Mouse (Mus musculus) lung, embryonic 15.5 days (tissue): ENCODE data around the gene A830018L16Rik. TPM values are rescaled to one million over a fixed set of nuclear protein-coding genes. Genes with fewer than 3 reads are reported as not detected.
"Not testable (repeated sequence)": the region's sequence is repeated elsewhere in the genome, so short reads cannot be mapped to it uniquely, and the experiment has no call there.

Experiments used
- ATAC-seq: fragments of 200-750 bp; cut with Nextera tagmentation; 2 replicates; pipeline ENCODE4 v1.8.0; 2017; ENCODE audit warnings: moderate number of reproducible peaks, borderline replicate concordance; ENCODE audit not compliant: low FRiP score, low TSS enrichment; ENCODE audit errors: extremely low read depth
- H3K27ac ChIP-seq: fragments of 300-500 bp; sonication (generic); 2 replicates; pipeline ENCODE4 v1.5.1; 2015; ENCODE audit warnings: moderate library complexity, mild to moderate bottlenecking, inconsistent platforms
- H3K27me3 ChIP-seq: fragments of 300-500 bp; sonication (generic); 2 replicates; pipeline ENCODE4 v1.6.1; 2015; ENCODE audit warnings: inconsistent platforms
- H3K36me3 ChIP-seq: fragments of 300-500 bp; sonication (generic); 2 replicates; pipeline ENCODE4 v1.6.1; 2015; ENCODE audit warnings: inconsistent platforms
- H3K4me1 ChIP-seq: fragments of 300-500 bp; sonication (generic); 2 replicates; pipeline ENCODE4 v1.6.1; 2015; ENCODE audit warnings: inconsistent platforms
- H3K4me2 ChIP-seq: fragments of 300-500 bp; sonication (generic); 2 replicates; pipeline ENCODE4 v1.6.1; 2015; ENCODE audit warnings: inconsistent platforms, mild to moderate bottlenecking, moderate library complexity
- H3K4me3 ChIP-seq: fragments of 300-500 bp; sonication (generic); 2 replicates; pipeline ENCODE4 v1.5.1; 2015; ENCODE audit warnings: mild to moderate bottlenecking, inconsistent platforms
- H3K9ac ChIP-seq: fragments of 300-500 bp; sonication (generic); 2 replicates; pipeline ENCODE4 v1.6.1; 2015; ENCODE audit warnings: inconsistent platforms
- H3K9me3 ChIP-seq: fragments of 300-500 bp; sonication (generic); 2 replicates; pipeline ENCODE4 v1.6.1; 2016; ENCODE audit warnings: inconsistent platforms
- WGBS: fragments of 180-500 bp; shearing (Covaris S2); methylation state at CpG from one replicate; pipeline ENCODE4 v1.1.7; 2015; 5-methylcytosine and 5-hydroxymethylcytosine counted together
- polyA plus RNA-seq: library from polyadenylated mRNA; unstranded; fragments of >200 nt; fragmentation: Nextera tagmentation; extraction: Ambion mirVana; gene quantifications from 2 replicates; pipeline ENCODE4 v1.2.1, GENCODE M21; 2015

Gene A830018L16Rik
- polyA plus RNA-seq, 1 experiment from 2014 or later, result 0.77 TPM

DNA sequence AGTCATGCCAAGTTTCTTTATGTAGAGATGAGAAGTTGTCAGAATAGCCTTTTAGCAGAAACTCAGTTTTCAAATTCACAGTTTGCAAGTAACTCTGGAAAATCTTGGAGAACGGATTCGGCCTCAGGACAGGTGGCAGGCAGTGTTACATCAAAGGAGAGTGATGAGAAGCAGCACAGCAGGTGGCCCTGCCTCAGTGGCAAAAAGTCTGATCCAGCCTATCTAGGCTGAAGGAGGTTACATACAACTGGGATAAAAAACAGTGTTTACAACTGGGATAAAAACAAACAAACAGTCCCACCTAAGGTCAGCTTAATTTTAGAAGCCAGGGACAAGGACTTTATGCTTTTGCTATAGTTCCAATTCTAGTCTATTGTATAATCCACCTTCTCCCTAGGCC lies 79.0 kb downstream of the A830018L16Rik start:
- no peaks in the 10 kb centered on the region for H3K4me1 ChIP-seq
- no peaks in the 10 kb centered on the region for H3K9me3 ChIP-seq
- no peak overlapping the region for H3K9ac ChIP-seq
- H3K4me2 ChIP-seq, result no peak overlapping the region
- H3K36me3 ChIP-seq, result no peaks in the 10 kb centered on the region
- 72% methylated on average over 2 of the region's 2 CpGs for WGBS
- no peak for ATAC-seq
- no peak overlapping the region for H3K27ac ChIP-seq
- no peaks in the 10 kb centered on the region for H3K27me3 ChIP-seq
- no peak overlapping the region for H3K4me3 ChIP-seq

DNA sequence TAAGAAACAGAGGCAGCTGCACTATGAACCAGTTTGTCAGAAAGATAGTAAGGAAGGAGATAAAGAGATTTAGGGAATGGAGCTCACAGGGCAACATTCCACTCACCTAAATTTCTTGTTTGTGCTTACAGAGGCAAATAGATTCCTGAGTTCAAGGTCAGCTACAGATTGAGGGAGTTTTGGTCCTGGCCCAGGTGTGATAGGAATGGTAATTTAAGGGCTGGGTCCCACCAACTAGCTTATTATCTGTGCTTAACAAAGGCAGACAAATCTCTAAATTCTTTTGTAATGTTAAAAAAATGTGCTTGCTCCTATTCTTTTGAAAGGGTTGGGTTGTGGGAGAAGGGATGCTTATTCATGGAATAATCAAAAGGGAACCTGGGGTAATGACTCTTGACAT lies 87.7 kb downstream of the A830018L16Rik start:
- H3K36me3 ChIP-seq, result no peaks in the 10 kb centered on the region
- H3K4me3 ChIP-seq, result no peak overlapping the region
- H3K4me2 ChIP-seq, result no peak overlapping the region
- no peak overlapping the region for H3K27ac ChIP-seq
- ATAC-seq, result no peak
- H3K9me3 ChIP-seq, result no peaks in the 10 kb centered on the region
- H3K4me1 ChIP-seq, result no peaks in the 10 kb centered on the region
- H3K27me3 ChIP-seq, result no peaks in the 10 kb centered on the region
- H3K9ac ChIP-seq, result no peak overlapping the region

- H3K9me3 ChIP-seq, H3K4me3 ChIP-seq, H3K27ac ChIP-seq, ATAC-seq, H3K4me2 ChIP-seq, H3K4me1 ChIP-seq, H3K27me3 ChIP-seq, H3K9ac ChIP-seq, H3K36me3 ChIP-seq: not testable (repeated sequence)
- WGBS, result 72% methylated on average over 1 of the region's 1 CpGs
Measured at GRCm38 (mm10) chr1:11549810-11550209, 135.9 kb downstream of the A830018L16Rik start.

GRCm38 (mm10) chr1:11565309-11565708 lies 151.4 kb downstream of the A830018L16Rik start:
- Histone ChIP-seq H3K27ac (no peak overlapping the region), H3K36me3 (no peaks in the 10 kb centered on the region), H3K4me2 (no peak overlapping the region), H3K9me3 (no peaks in the 10 kb centered on the region), H3K4me3 (no peak overlapping the region), H3K4me1 (no peaks in the 10 kb centered on the region), H3K9ac (no peak overlapping the region), H3K27me3 (no peaks in the 10 kb centered on the region)
- WGBS, result 4% methylated on average over 6 of the region's 6 CpGs
- no peak for ATAC-seq

GRCm38 (mm10) chr1:11566730-11567129 lies 152.8 kb downstream of the A830018L16Rik start:
- Histone ChIP-seq H3K9me3 (no peaks in the 10 kb centered on the region), H3K4me3 (no peak overlapping the region), H3K9ac (no peak overlapping the region), H3K27me3 (no peaks in the 10 kb centered on the region), H3K4me2 (no peak overlapping the region), H3K4me1 (no peaks in the 10 kb centered on the region), H3K27ac (no peak overlapping the region), H3K36me3 (no peaks in the 10 kb centered on the region)
- no peak for ATAC-seq
- WGBS, result 55% methylated on average over 2 of the region's 2 CpGs

DNA sequence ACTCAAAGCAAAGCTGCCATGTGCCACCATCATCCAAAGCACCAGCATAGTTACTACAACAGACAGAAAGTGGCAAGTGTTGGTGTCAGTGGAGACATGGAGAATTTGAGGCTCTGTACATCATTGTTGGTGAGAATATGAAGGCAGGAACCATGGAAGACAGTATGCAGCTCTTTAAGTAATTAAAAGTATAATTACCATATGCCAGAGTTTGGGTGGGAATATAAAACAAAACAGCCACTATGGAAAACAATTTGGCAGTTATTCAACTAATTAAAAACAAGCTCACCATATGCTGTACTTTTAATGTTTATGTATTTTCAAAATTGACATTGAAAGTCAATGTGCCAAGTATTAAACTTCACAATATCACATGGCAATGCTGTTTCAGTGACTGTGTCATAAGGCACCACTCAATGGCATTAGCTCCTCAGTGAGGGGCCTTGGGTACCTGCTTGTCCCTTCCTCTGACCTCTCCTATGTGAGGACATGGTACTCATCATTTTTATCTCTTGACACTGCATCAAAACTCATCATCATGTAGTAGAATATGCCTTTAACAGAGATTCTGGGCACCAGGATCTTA lies 153.5 kb downstream of the A830018L16Rik start:
- Histone ChIP-seq H3K4me3 (no peak overlapping the region), H3K27me3 (no peaks in the 10 kb centered on the region), H3K9ac (no peak overlapping the region), H3K27ac (no peak overlapping the region), H3K4me2 (no peak overlapping the region), H3K9me3 (no peaks in the 10 kb centered on the region), H3K36me3 (no peaks in the 10 kb centered on the region), H3K4me1 (no peaks in the 10 kb centered on the region)
- ATAC-seq, result no peak

GRCm38 (mm10) chr1:11570274-11570673 lies 156.4 kb downstream of the A830018L16Rik start:
- 80% methylated on average over 2 of the region's 2 CpGs for WGBS
- ATAC-seq, result no peak
- Histone ChIP-seq H3K9ac (no peak overlapping the region), H3K4me1 (no peaks in the 10 kb centered on the region), H3K27me3 (no peaks in the 10 kb centered on the region), H3K36me3 (no peaks in the 10 kb centered on the region), H3K27ac (no peak overlapping the region), H3K9me3 (no peaks in the 10 kb centered on the region), H3K4me3 (no peak overlapping the region), H3K4me2 (no peak overlapping the region)

GRCm38 (mm10) chr1:11573462-11573861 lies 159.6 kb downstream of the A830018L16Rik start:
- no peak overlapping the region for H3K4me3 ChIP-seq
- no peaks in the 10 kb centered on the region for H3K36me3 ChIP-seq
- no peak overlapping the region for H3K4me2 ChIP-seq
- no peak overlapping the region for H3K9ac ChIP-seq
- no peak overlapping the region for H3K27ac ChIP-seq
- WGBS, result 52% methylated on average over 2 of the region's 2 CpGs
- H3K9me3 ChIP-seq, result no peaks in the 10 kb centered on the region
- ATAC-seq, result no peak
- H3K27me3 ChIP-seq, result no peaks in the 10 kb centered on the region
- H3K4me1 ChIP-seq, result no peaks in the 10 kb centered on the region

GRCm38 (mm10) chr1:11580026-11580425 lies 166.1 kb downstream of the A830018L16Rik start:
- WGBS, result 50% methylated on average over 4 of the region's 4 CpGs

GRCm38 (mm10) chr1:11588305-11588704 lies 174.4 kb downstream of the A830018L16Rik start:
- H3K9ac ChIP-seq, result no peak overlapping the region
- H3K4me2 ChIP-seq, result no peak overlapping the region
- no peak overlapping the region for H3K4me3 ChIP-seq
- 71% methylated on average over 10 of the region's 10 CpGs for WGBS
- H3K4me1 ChIP-seq, result no peaks in the 10 kb centered on the region
- H3K27ac ChIP-seq, result no peak overlapping the region
- no peak for ATAC-seq
- no peaks in the 10 kb centered on the region for H3K36me3 ChIP-seq
- H3K27me3 ChIP-seq, result no peaks in the 10 kb centered on the region
- H3K9me3 ChIP-seq, result no peaks in the 10 kb centered on the region

More at GRCm38 (mm10) chr1:11580026-11580425, 166.1 kb downstream of the A830018L16Rik start:
- Histone ChIP-seq H3K27ac (no peak overlapping the region), H3K4me2 (no peak overlapping the region), H3K27me3 (no peaks in the 10 kb centered on the region), H3K4me3 (no peak overlapping the region), H3K4me1 (no peaks in the 10 kb centered on the region), H3K36me3 (no peaks in the 10 kb centered on the region), H3K9ac (no peak overlapping the region), H3K9me3 (no peaks in the 10 kb centered on the region)
- no peak for ATAC-seq

GRCm38 (mm10) chr1:11650137-11650536 lies 236.2 kb downstream of the A830018L16Rik start:
- no peaks in the 10 kb centered on the region for H3K4me1 ChIP-seq
- no peak overlapping the region for H3K9ac ChIP-seq
- H3K4me3 ChIP-seq, result no peak overlapping the region
- no peak for ATAC-seq
- H3K27me3 ChIP-seq, result no peaks in the 10 kb centered on the region
- no peak overlapping the region for H3K27ac ChIP-seq
- no peaks in the 10 kb centered on the region for H3K36me3 ChIP-seq
- no peak overlapping the region for H3K4me2 ChIP-seq
- no peaks in the 10 kb centered on the region for H3K9me3 ChIP-seq

- ATAC-seq, result no peak
- Histone ChIP-seq H3K9me3 (no peaks in the 10 kb centered on the region), H3K9ac (no peak overlapping the region), H3K27me3 (no peaks in the 10 kb centered on the region), H3K36me3 (no peaks in the 10 kb centered on the region), H3K4me2 (no peak overlapping the region), H3K4me3 (no peak overlapping the region), H3K27ac (no peak overlapping the region), H3K4me1 (no peaks in the 10 kb centered on the region)
Measured at GRCm38 (mm10) chr1:11652773-11653172, 238.9 kb downstream of the A830018L16Rik start.
